Mouse (Mus musculus): ENCODE results near the gene Stt3b. TPM values are rescaled to one million over a fixed set of nuclear protein-coding genes. Genes with fewer than 3 reads are reported as not detected.
A peak's percentile ranks its signal among the peaks of the same experiment; 100 is the strongest.

The Stt3b gene
- polyA plus RNA-seq, 1 experiment: 14.7 TPM

GRCm38 (mm10) chr9:115209737-115210136 is 100.5 kb downstream of the Stt3b start:
- Histone ChIP-seq H3K27me3 (replicated peaks) (peaks cover 15% of the 10 kb centered on the region), H3K9me3 (no peaks in the 10 kb centered on the region), H3K4me3 (replicated peaks) (no peak overlapping the region), H3K4me1 (peaks cover 10% of the 10 kb centered on the region), H3K36me3 (replicated peaks; ENCODE audit: low read length) (no peaks in the 10 kb centered on the region)
- TF ChIP-seq GATA1 (IDR thresholded peaks at IDR 0.05; ENCODE audit: borderline replicate concordance, low read length) (no peak), FLI1 (IDR thresholded peaks at IDR 0.05; ENCODE audit: low read length) (no peak)

GRCm38 (mm10) chr9:115206219-115206618 is 104.0 kb downstream of the Stt3b start:
- H3K4me1 ChIP-seq: peaks cover 11% of the 10 kb centered on the region
- H3K4me3 ChIP-seq (replicated peaks): no peak overlapping the region
- H3K36me3 ChIP-seq (replicated peaks; ENCODE audit: low read length): no peaks in the 10 kb centered on the region
- peaks cover 40% of the 10 kb centered on the region for H3K27me3 ChIP-seq (replicated peaks)
- no peak for TF ChIP-seq GATA1 (IDR thresholded peaks at IDR 0.05; ENCODE audit: borderline replicate concordance, low read length)
- TF ChIP-seq FLI1 (IDR thresholded peaks at IDR 0.05; ENCODE audit: low read length): no peak
- no peaks in the 10 kb centered on the region for H3K9me3 ChIP-seq

- no peaks in the 10 kb centered on the region for H3K9me3 ChIP-seq
- peaks cover 44% of the 10 kb centered on the region for H3K27me3 ChIP-seq (replicated peaks)
- H3K4me3 ChIP-seq (replicated peaks): no peak overlapping the region
- no peaks in the 10 kb centered on the region for H3K36me3 ChIP-seq (replicated peaks; ENCODE audit: low read length)
- H3K4me1 ChIP-seq: peaks cover 11% of the 10 kb centered on the region
- TF ChIP-seq GATA1 (IDR thresholded peaks at IDR 0.05; ENCODE audit: borderline replicate concordance, low read length): no peak
- TF ChIP-seq FLI1 (IDR thresholded peaks at IDR 0.05; ENCODE audit: low read length): no peak
Measured at GRCm38 (mm10) chr9:115205491-115205890, 104.7 kb downstream of the Stt3b start.

DNA sequence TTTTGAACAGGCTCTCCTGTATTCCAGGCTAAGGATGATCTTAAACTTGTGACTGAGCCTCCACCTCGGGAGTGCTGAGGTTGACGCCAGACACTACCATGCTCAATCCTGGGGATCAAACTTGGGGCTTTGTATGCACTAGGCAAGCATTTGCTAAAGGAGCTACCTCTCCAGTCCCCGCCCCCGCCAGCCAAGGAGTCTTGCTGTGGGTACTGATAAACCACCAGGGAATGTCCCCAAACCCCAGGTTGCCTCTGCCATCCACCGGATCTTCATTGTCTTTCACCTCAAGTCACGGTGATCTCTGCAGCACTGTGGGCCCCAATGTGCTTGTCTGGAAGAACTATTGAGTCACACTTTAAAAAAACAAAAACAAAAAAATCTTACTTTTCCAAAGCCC is 107.1 kb downstream of the Stt3b start:
- no peaks in the 10 kb centered on the region for H3K9me3 ChIP-seq
- no peaks in the 10 kb centered on the region for H3K36me3 ChIP-seq (replicated peaks; ENCODE audit: low read length)
- TF ChIP-seq FLI1 (IDR thresholded peaks at IDR 0.05; ENCODE audit: low read length): no peak
- TF ChIP-seq GATA1 (IDR thresholded peaks at IDR 0.05; ENCODE audit: borderline replicate concordance, low read length): no peak
- no peak overlapping the region for H3K4me3 ChIP-seq (replicated peaks)
- peaks cover 50% of the 10 kb centered on the region for H3K27me3 ChIP-seq (replicated peaks)
- peaks cover 16% of the 10 kb centered on the region for H3K4me1 ChIP-seq

DNA sequence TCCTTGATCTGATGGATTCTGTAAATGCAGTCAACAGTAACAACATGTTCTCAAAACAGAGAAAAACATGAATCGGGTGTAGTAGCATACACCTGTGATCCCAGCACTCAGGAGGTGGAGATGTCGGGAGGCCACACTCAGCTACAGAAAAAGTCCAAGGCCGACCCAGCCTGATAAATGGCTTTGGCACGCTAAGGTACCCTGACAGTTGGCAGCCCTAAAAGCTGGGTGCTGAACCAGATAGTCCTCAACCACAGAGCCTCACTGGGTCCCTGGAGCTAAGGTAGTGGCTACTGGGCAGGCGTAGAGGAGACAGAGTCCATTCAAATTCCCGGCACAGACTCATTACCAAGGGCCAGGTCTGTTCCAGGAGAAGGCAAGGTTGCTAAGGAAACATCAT is 109.0 kb downstream of the Stt3b start:
- Histone ChIP-seq H3K9me3 (no peaks in the 10 kb centered on the region), H3K27me3 (replicated peaks) (peaks cover 62% of the 10 kb centered on the region), H3K4me3 (replicated peaks) (no peak overlapping the region), H3K36me3 (replicated peaks; ENCODE audit: low read length) (no peaks in the 10 kb centered on the region), H3K4me1 (peaks cover 16% of the 10 kb centered on the region)
- no peak for TF ChIP-seq GATA1 (IDR thresholded peaks at IDR 0.05; ENCODE audit: borderline replicate concordance, low read length)
- TF ChIP-seq FLI1 (IDR thresholded peaks at IDR 0.05; ENCODE audit: low read length): no peak

DNA sequence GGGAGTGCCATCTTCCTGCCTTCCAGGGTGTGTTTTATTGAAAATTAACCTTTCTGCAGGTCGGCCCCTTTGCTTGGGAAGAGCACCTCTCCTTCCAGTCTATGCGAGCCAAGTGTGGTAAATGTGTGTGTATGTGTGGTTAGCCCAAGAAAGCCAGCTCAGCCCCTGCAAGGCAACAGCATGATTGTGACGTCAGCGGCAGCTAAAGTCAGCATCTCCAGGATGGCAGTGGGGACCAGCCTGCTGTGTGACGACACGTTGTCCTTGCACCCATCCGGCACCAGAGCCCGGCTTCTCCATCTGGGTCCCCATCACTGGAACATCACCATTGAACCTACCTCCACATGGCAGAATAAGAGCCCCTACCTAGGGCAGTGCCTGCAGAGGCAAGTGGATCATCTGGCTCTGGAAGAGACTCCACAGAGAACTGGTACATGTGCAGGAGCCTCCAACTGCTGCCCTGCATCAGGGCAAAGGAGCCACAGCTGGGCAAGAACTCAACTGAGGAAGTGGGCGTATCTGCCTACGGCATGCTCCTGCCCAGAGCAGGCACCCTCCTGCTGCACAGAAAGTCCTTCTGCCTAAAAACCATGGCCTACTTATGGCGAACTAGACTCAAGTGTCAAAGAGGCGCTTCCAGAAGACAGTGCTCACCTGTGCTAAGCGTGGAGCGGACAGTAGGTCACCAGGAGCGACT is 109.9 kb downstream of the Stt3b start:
- TF ChIP-seq FLI1 (IDR thresholded peaks at IDR 0.05; ENCODE audit: low read length) (no peak), GATA1 (IDR thresholded peaks at IDR 0.05; ENCODE audit: borderline replicate concordance, low read length) (no peak)
- Histone ChIP-seq H3K36me3 (replicated peaks; ENCODE audit: low read length) (no peaks in the 10 kb centered on the region), H3K4me1 (peaks cover 16% of the 10 kb centered on the region), H3K27me3 (replicated peaks) (peaks cover 62% of the 10 kb centered on the region), H3K9me3 (no peaks in the 10 kb centered on the region), H3K4me3 (replicated peaks) (peak overlapping the region; percentile 30)

DNA sequence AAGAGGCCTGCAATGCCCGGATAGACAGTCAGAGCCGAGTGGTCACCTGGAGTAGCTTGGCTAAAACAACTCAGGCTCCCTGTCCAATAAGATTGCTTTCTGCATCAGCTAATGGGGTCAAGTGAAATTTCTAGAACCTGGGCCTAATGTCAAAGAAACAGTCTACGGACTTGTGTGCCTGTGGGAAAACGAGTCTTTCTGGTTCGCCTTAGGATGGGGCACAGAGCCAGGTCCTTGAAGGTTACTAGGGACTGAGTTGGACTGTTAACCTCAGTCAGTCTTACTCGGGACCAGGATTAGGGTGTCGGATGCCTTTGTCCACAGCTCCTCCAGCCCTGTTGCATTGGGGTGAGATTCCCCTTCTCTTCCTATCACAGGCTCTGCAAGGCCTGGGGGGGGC is 113.1 kb downstream of the Stt3b start:
- no peak for TF ChIP-seq GATA1 (IDR thresholded peaks at IDR 0.05; ENCODE audit: borderline replicate concordance, low read length)
- no peak for TF ChIP-seq FLI1 (IDR thresholded peaks at IDR 0.05; ENCODE audit: low read length)
- H3K4me1 ChIP-seq: peaks cover 12% of the 10 kb centered on the region
- peaks cover 43% of the 10 kb centered on the region for H3K27me3 ChIP-seq (replicated peaks)
- H3K36me3 ChIP-seq (replicated peaks; ENCODE audit: low read length): no peaks in the 10 kb centered on the region
- H3K9me3 ChIP-seq: no peaks in the 10 kb centered on the region
- no peak overlapping the region for H3K4me3 ChIP-seq (replicated peaks)

DNA sequence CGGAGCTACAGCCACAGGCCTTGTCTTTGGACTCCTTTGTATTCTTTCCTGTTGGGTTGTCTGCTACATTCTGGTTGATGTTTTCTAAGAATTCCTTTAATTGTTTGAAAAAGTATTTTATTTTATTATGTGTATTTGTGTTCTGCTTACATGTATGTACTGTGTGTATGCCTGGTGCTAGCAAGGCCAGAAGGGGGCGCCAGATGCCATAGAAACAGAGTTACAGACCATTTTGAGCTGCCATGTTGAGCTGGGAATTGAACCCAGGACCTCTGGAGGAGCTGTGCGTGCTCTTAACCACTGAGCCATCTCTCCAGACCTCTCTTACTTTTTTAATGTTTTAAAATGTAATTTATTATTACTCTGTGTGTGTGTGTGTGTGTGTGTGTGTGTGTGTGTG is 117.3 kb downstream of the Stt3b start:
- no peaks in the 10 kb centered on the region for H3K9me3 ChIP-seq
- no peaks in the 10 kb centered on the region for H3K36me3 ChIP-seq (replicated peaks; ENCODE audit: low read length)
- H3K27me3 ChIP-seq (replicated peaks): peaks cover 32% of the 10 kb centered on the region
- H3K4me3 ChIP-seq (replicated peaks): no peak overlapping the region
- peaks cover 9% of the 10 kb centered on the region for H3K4me1 ChIP-seq
- no peak for TF ChIP-seq GATA1 (IDR thresholded peaks at IDR 0.05; ENCODE audit: borderline replicate concordance, low read length)
- TF ChIP-seq FLI1 (IDR thresholded peaks at IDR 0.05; ENCODE audit: low read length): no peak

Measured in megakaryocyte, embryonic 14.5 days (primary cell).